Mouse (Mus musculus) heart, embryonic 13.5 days (tissue): Measurements from ENCODE around the gene Kat6b. TPM values are rescaled to one million over a fixed set of nuclear protein-coding genes. Genes with fewer than 3 reads are reported as not detected.
A peak's percentile ranks its signal among the peaks of the same experiment; 100 is the strongest.

Experiments
- ATAC-seq: fragments of 200-750 bp; cut with Nextera tagmentation; 2 replicates; pipeline ENCODE4 v1.8.0; 2017; ENCODE audit warnings: moderate TSS enrichment; ENCODE audit not compliant: insufficient number of reproducible peaks, low FRiP score, low TSS enrichment; ENCODE audit errors: extremely low read depth
- H3K27ac ChIP-seq: fragments of 300-500 bp; sonication (generic); replicated peaks from 2 replicates; pipeline ENCODE4 v1.5.1; 2015; ENCODE audit warnings: moderate library complexity, mild to moderate bottlenecking, inconsistent platforms
- H3K27me3 ChIP-seq: fragments of 300-500 bp; sonication (generic); replicated peaks from 2 replicates; pipeline ENCODE4 v1.6.1; 2015; ENCODE audit warnings: mild to moderate bottlenecking, inconsistent platforms
- H3K36me3 ChIP-seq: fragments of 300-500 bp; sonication (generic); 2 replicates; pipeline ENCODE4 v1.6.1; 2015; ENCODE audit warnings: mild to moderate bottlenecking, inconsistent platforms
- H3K4me1 ChIP-seq: fragments of 300-500 bp; sonication (generic); 2 replicates; pipeline ENCODE4 v1.6.1; 2015; ENCODE audit warnings: inconsistent platforms
- H3K4me2 ChIP-seq: fragments of 300-500 bp; sonication (generic); 2 replicates; pipeline ENCODE4 v1.6.1; 2015; ENCODE audit warnings: inconsistent platforms, mild to moderate bottlenecking, moderate library complexity
- H3K4me3 ChIP-seq: fragments of 300-500 bp; sonication (generic); 2 replicates; pipeline ENCODE4 v1.5.1; 2015; ENCODE audit warnings: moderate library complexity, mild to moderate bottlenecking, inconsistent platforms
- H3K9ac ChIP-seq: fragments of 300-500 bp; sonication (generic); 2 replicates; pipeline ENCODE4 v1.6.1; 2015; ENCODE audit warnings: inconsistent platforms, mild to moderate bottlenecking, moderate library complexity
- H3K9me3 ChIP-seq: fragments of 300-500 bp; sonication (generic); 2 replicates; pipeline ENCODE4 v1.6.1; 2016; ENCODE audit warnings: inconsistent platforms
- WGBS: fragments of 180-500 bp; shearing (Covaris S2); methylation state at CpG from one replicate; pipeline ENCODE4 v1.1.7; 2015; ENCODE audit warnings: mixed read lengths; 5-methylcytosine and 5-hydroxymethylcytosine counted together
- polyA plus RNA-seq: library from polyadenylated mRNA; unstranded; fragments of >200 nt; fragmentation: Nextera tagmentation; extraction: Ambion mirVana; gene quantifications from 2 replicates; pipeline ENCODE4 v1.2.1, GENCODE M21; 2015

Kat6b gene
- polyA plus RNA-seq, 1 experiment from 2014 or later: 9.8 TPM

GRCm38 (mm10) chr14:21584468-21585135 lies 103.4 kb downstream of the Kat6b start:
- no peak for ATAC-seq
- 34% methylated on average over 6 of the region's 6 CpGs for WGBS
- H3K9me3 ChIP-seq: no peaks in the 10 kb centered on the region
- H3K4me3 ChIP-seq: no peak overlapping the region
- H3K4me1 ChIP-seq: peaks cover 82% of the 10 kb centered on the region
- no peaks in the 10 kb centered on the region for H3K27me3 ChIP-seq
- no peak overlapping the region for H3K9ac ChIP-seq
- H3K27ac ChIP-seq: peak overlapping the region; percentile 30; the same call in 1 of the 2 replicates
- H3K4me2 ChIP-seq: no peak overlapping the region
- H3K36me3 ChIP-seq: no peaks in the 10 kb centered on the region

- H3K4me2 ChIP-seq: no peak overlapping the region
- H3K27ac ChIP-seq: peak overlapping the region; percentile 39; the same call in 1 of the 2 replicates
- ATAC-seq: no peak
- H3K36me3 ChIP-seq: no peaks in the 10 kb centered on the region
- no peak overlapping the region for H3K9ac ChIP-seq
- no peaks in the 10 kb centered on the region for H3K9me3 ChIP-seq
- peaks cover 85% of the 10 kb centered on the region for H3K4me1 ChIP-seq
- H3K4me3 ChIP-seq: no peak overlapping the region
- H3K27me3 ChIP-seq: no peaks in the 10 kb centered on the region
- WGBS: 46% methylated on average over 8 of the region's 8 CpGs
These were observed 104.4 kb downstream of the Kat6b start for GRCm38 (mm10) chr14:21585491-21586251.

GRCm38 (mm10) chr14:21586481-21587118 lies 105.4 kb downstream of the Kat6b start:
- peak overlapping the region; percentile 39; the same call in 1 of the 2 replicates for H3K27ac ChIP-seq
- no peak overlapping the region for H3K4me3 ChIP-seq
- no peaks in the 10 kb centered on the region for H3K36me3 ChIP-seq
- H3K9ac ChIP-seq: no peak overlapping the region
- whole genome bisulfite sequencing: 44% methylated on average over 4 of the region's 4 CpGs
- no peaks in the 10 kb centered on the region for H3K27me3 ChIP-seq
- no peak overlapping the region for H3K4me2 ChIP-seq
- H3K4me1 ChIP-seq: peaks cover 81% of the 10 kb centered on the region
- no peak for ATAC-seq
- no peaks in the 10 kb centered on the region for H3K9me3 ChIP-seq

- Histone ChIP-seq H3K9me3 (no peaks in the 10 kb centered on the region), H3K27me3 (no peaks in the 10 kb centered on the region), H3K9ac (no peak overlapping the region), H3K27ac (no peak overlapping the region), H3K4me3 (no peak overlapping the region), H3K4me2 (no peak overlapping the region), H3K36me3 (no peaks in the 10 kb centered on the region), H3K4me1 (peaks cover 70% of the 10 kb centered on the region)
- 66% methylated on average over 2 of the region's 2 CpGs for WGBS
- no peak for ATAC-seq
These were observed 106.7 kb downstream of the Kat6b start for GRCm38 (mm10) chr14:21587931-21588330.

- Histone ChIP-seq H3K36me3 (no peaks in the 10 kb centered on the region), H3K27me3 (no peaks in the 10 kb centered on the region), H3K4me1 (peaks cover 57% of the 10 kb centered on the region), H3K4me3 (no peak overlapping the region), H3K9ac (no peak overlapping the region), H3K9me3 (no peaks in the 10 kb centered on the region), H3K4me2 (peak overlapping the region; percentile 58), H3K27ac (peak overlapping the region; percentile 59)
- 88% methylated on average over 7 of the region's 7 CpGs for WGBS
- ATAC-seq: no peak
These were observed 108.4 kb downstream of the Kat6b start for GRCm38 (mm10) chr14:21589620-21590019.

GRCm38 (mm10) chr14:21590205-21590604 lies 109.0 kb downstream of the Kat6b start:
- H3K4me2 ChIP-seq: peak overlapping the region; percentile 58
- peak overlapping the region; percentile 19 for H3K4me3 ChIP-seq

GRCm38 (mm10) chr14:21592152-21592551 lies 110.9 kb downstream of the Kat6b start:
- Histone ChIP-seq H3K27ac (no peak overlapping the region), H3K4me1 (peaks cover 33% of the 10 kb centered on the region), H3K4me3 (no peak overlapping the region), H3K36me3 (peaks cover 5% of the 10 kb centered on the region), H3K9me3 (no peaks in the 10 kb centered on the region), H3K4me2 (no peak overlapping the region), H3K9ac (no peak overlapping the region), H3K27me3 (no peaks in the 10 kb centered on the region)
- 100% methylated on average over 1 of the region's 1 CpGs for WGBS
- ATAC-seq: no peak

More at GRCm38 (mm10) chr14:21590205-21590604, 109.0 kb downstream of the Kat6b start:
- Histone ChIP-seq H3K9ac (0 out of 2 replicates have a peak overlapping the region, but pooled peaks have one; percentile 61), H3K36me3 (no peaks in the 10 kb centered on the region), H3K4me1 (peaks cover 51% of the 10 kb centered on the region), H3K9me3 (no peaks in the 10 kb centered on the region), H3K27ac (peak overlapping the region; percentile 59), H3K27me3 (no peaks in the 10 kb centered on the region)
- ATAC-seq: no peak
- 50% methylated on average over 4 of the region's 4 CpGs for WGBS

- Histone ChIP-seq H3K4me1 (peaks cover 25% of the 10 kb centered on the region), H3K9me3 (no peaks in the 10 kb centered on the region), H3K4me3 (no peak overlapping the region), H3K27me3 (no peaks in the 10 kb centered on the region), H3K36me3 (peaks cover 7% of the 10 kb centered on the region), H3K9ac (no peak overlapping the region), H3K4me2 (no peak overlapping the region), H3K27ac (no peak overlapping the region)
- WGBS: 74% methylated on average over 8 of the region's 8 CpGs
- no peak for ATAC-seq
These were observed 111.9 kb downstream of the Kat6b start for GRCm38 (mm10) chr14:21592985-21593750.

GRCm38 (mm10) chr14:21599446-21600173 lies 118.4 kb downstream of the Kat6b start:
- WGBS: 63% methylated on average over 9 of the region's 9 CpGs
- no peak overlapping the region for H3K27ac ChIP-seq
- no peak for ATAC-seq

GRCm38 (mm10) chr14:21600174-21600566 lies 118.9 kb downstream of the Kat6b start:
- H3K4me2 ChIP-seq: no peak overlapping the region
- peaks cover 48% of the 10 kb centered on the region for H3K4me1 ChIP-seq
- no peak overlapping the region for H3K4me3 ChIP-seq
- no peaks in the 10 kb centered on the region for H3K9me3 ChIP-seq
- H3K9ac ChIP-seq: no peak overlapping the region
- H3K27ac ChIP-seq: no peak overlapping the region
- H3K27me3 ChIP-seq: no peaks in the 10 kb centered on the region
- no peak for ATAC-seq
- WGBS: 84% methylated on average over 5 of the region's 5 CpGs
- peaks cover 7% of the 10 kb centered on the region for H3K36me3 ChIP-seq

More at GRCm38 (mm10) chr14:21599446-21600173, 118.4 kb downstream of the Kat6b start:
- Histone ChIP-seq H3K9me3 (no peaks in the 10 kb centered on the region), H3K27me3 (no peaks in the 10 kb centered on the region), H3K4me2 (no peak overlapping the region), H3K4me1 (peaks cover 43% of the 10 kb centered on the region), H3K9ac (no peak overlapping the region), H3K4me3 (no peak overlapping the region), H3K36me3 (peaks cover 7% of the 10 kb centered on the region)
